Mouse (Mus musculus) retina, postnatal 1 day (tissue): Measurements from ENCODE around the gene Ces2b.
"Not testable (repeated sequence)": the region's sequence is repeated elsewhere in the genome, so short reads cannot be mapped to it uniquely, and the experiment has no call there.

Experiments
- DNase-seq: peaks from one replicate; pipeline ENCODE4 v3.0.0-alpha.2; 2012

The Ces2b gene

GRCm38 (mm10) chr8:104831440-104831839 is at the start of gene Ces2b:
Ces2b (plus strand) TSS chr8:104831572.
- no peak for DNase-seq

DNA sequence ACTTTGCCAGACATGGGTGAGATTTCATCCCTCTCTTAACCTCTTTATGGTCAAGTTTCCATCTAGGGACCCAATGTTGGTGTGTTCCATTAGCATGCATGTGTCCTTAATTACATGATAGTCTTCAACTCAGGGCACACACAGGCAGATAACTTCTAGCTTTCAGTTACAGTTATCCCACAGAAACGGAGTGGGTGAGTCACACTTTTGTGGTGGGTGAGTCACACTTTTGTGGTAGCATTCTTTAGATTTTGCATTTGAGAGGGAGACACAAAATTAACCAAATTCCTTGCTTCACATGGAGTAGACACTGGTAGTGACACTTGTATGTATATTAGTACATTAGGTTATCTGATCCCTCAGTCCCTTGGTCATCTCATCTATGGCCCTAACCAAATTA is 44.3 kb upstream of the Ces2b start:
- DNase-seq, result no peak

DNA sequence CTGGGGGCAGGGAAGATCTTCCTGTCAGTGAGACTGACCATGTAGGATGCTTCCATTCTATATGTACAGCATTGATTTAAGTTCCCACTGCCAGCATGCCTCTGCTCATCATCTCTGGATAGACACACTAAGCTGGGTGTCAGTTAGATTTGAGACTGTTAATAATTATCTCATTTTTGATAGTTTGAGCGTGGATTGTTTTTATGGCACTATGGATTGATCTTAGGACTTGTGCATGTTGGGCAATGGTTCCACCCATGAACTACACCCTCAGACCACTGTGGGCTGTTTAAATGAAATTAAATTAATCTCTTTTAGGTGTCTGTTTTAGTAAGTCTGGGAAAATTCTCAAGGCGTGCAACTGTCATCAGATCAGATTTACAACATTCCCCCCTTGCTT is 42.4 kb upstream of the Ces2b start:
- no peak for DNase-seq

DNA sequence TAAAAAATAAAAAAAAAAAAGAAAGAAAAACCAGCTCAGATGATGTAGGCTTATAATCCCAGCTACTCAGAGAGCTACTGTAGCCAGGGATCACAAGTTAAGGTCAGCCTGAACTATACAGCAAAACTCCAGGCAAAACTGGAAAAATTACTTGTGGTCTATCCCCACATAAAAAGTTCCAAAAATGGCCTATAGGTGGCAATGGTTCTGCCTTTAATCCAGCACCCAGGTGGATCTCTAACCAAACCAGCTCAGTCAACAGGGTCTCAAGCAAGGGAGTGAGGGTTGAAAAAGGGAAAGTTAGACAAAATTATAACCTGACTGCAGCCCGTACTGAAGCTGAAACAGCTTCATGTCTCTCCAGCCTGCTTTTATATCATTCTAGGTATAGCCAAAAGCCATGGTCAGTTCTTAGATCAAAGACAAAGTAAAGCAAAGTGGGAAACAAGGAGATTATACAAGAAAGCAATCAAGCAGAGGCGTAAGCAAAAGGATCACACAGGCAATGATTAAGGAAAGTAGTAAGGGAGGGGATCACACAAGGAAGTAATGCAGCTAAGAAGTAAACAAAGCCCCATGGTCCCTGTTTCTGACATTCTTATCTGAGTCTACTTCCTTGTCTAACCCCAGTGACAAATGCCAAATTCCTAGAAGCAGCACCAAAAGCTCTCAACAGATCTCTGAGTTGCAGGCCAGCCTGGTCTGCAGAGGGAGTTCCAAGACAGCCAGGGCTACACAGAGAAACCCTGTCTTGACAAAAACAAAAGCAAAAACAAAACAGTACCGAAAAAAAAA is 41.3 kb upstream of the Ces2b start:
- peak; percentile 40 for DNase-seq

GRCm38 (mm10) chr8:104799385-104799784 is 32.0 kb upstream of the Ces2b start:
- DNase-seq, result no peak

DNA sequence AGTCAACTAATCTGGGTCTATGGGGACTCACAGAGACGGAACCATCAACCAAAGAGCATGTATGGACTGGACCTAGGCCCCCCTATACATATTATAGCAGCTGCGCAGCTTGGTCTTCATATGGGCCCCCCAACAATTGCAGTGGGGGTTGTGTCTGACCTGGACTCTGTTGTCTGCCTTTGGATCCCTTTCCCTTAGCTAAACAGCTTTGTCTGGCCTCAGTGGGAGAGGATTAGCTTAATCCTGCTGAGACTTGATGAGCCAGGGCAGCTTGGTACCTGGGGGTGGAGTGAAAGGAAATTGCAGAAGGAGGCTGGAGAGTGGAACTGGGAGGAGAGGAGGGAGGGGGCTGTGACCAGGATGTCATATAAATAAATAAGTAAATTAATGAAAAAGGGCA is 25.2 kb upstream of the Ces2b start:
- peak; percentile 75 for DNase-seq

- no peak for DNase-seq
These were observed 22.6 kb upstream of the Ces2b start for GRCm38 (mm10) chr8:104808542-104809413.

DNA sequence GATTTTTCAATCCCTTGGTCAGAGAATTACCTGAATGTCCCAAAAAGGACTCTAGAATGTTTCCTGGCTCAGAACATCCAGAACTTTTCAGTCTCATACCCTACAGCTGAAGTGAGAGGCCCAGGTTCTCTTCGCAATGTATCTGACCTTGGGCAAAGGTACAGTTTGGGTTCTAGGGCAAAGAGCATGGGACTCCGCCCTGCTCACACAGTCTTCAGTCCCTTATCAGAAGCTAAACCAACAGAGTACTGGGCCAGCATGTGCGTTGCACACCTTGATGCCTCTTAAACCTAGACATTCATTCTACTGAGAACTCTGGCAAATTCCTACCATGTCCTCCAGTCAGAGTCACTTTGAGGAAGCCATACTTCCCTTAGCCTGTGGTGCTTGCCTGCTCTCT is 21.9 kb upstream of the Ces2b start:
- no peak for DNase-seq

- no peak for DNase-seq
These were observed 4.5 kb upstream of the Ces2b start for GRCm38 (mm10) chr8:104826912-104827311.

- no peak for DNase-seq
These were observed 3.2 kb upstream of the Ces2b start for GRCm38 (mm10) chr8:104828221-104828620.

- DNase-seq, result no peak
These were observed 10.1 kb downstream of the Ces2b start for GRCm38 (mm10) chr8:104841360-104842078.

GRCm38 (mm10) chr8:104846831-104847230 is 15.5 kb downstream of the Ces2b start, which contains the start of gene Ces2c:
Ces2c (plus strand) TSS chr8:104847068.
- no peak for DNase-seq

DNA sequence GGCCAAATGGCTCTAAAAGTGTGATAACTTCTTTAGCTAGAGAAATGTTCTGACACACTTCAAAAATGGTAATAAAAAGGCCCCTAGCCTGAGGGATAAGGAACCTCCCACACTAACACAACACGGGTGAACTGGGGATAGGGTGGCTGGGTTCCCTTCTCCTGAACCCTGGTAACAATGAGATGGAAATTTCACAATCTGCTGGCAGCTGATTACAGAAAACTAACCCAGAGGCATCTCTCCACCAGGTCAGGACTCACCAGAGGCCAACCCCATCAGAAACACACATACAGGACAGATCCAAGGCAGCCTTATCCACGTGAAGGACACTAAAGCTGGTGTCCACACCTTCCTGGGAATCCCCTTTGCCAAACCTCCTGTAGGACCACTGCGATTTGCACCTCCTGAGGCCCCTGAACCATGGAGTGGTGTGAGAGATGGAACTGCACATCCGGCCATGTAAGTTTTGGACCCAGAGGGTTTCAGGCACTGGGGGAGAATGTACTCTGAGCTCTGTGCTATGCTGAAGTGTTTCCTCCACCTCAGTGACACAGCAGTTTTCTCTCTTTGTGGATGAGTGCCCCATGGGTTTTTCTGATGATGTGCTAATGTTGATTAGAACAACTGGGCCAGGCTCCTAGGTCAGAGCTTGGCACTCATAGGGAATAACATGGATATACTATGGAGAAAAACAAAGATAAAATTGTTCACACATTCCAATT is 16.5 kb downstream of the Ces2b start:
- no peak for DNase-seq

GRCm38 (mm10) chr8:104866844-104867531 is 35.6 kb downstream of the Ces2b start:
- DNase-seq, result not testable (repeated sequence)

DNA sequence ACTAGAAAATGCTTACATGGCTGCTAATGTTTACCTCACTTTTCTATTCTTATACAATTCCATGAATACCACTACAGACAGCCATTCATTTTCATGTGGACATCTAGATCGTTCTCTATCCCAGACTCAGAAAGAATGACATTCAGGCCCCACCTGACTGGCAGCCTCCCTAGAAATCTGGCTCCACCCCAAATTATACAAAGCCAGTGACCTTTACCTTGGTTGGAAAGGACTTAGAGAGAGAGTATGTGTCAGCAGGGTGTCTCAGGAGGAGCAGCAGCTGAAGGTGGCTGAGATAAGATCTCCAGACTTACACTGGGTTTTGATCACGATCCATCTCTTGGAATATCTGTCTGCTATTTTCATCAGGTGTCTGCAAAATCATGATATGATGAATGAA is 37.5 kb downstream of the Ces2b start:
- not testable (repeated sequence) for DNase-seq

DNA sequence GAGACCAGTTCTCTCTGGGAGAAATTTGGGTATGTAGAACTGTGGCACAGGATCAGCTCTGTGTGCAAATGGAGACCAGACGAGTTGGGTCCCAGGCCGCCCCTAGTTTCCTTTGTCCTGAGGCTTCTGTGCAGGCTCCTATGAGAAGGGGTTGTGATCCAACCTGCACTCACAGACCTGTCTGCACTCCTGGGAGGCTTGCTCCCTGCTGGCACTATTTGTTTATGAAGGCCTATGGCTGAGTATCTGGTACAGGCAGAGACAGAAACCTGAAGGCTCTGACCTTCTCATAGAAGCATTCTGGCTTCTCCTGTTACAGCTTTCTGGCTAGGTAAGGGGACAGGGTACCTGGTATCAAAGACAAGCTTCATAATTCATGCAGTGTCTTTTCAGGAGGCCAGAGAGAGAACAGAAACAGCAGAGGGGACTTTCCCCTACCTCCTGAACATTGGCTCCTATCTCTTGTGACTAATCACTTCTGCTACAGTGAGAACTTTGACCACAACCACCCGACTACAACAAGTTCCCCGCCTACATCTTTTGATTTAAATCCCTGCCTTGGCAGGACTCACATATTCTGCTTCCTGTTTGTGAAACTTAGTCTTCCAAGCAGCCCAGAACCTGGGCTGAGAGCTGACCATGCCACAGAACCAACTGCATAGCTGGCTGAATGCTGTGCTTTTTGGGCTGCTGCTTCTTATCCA is 55.0 kb downstream of the Ces2b start:
- DNase-seq, result not testable (repeated sequence)
